9 mouse cellular contexts compared by ENCODE assay signal in genomic region chr3:115711924-115712807, GRCm38 (mm10). TPM values are rescaled to one million over a fixed set of nuclear protein-coding genes. Genes with fewer than 3 reads are reported as not detected.
DNase-seq lines count a peak whose midpoint lies in the region; ATAC-seq and TF ChIP-seq lines count a peak whose summit lies in the region.
"Had no signal": no experiment of that assay in that cellular context is flagged by ENCODE, and none has a peak within 500 bp of the region (broad histone marks: within the 10 kb centered on the region; RNA-seq: fewer than 3 reads in every experiment).

No protein-coding gene starts in this region.

- ATAC-seq in kidney, embryonic 16.5 days (ENCODE audit: low FRiP score, low TSS enrichment), result no peak
- ATAC-seq in embryonic facial prominence, embryonic 12.5 days (ENCODE audit: insufficient number of reproducible peaks, insufficient read depth, low FRiP score, low TSS enrichment), result no peak
- no peak for ATAC-seq in hindbrain, embryonic 15.5 days (ENCODE audit: low FRiP score, low read depth)
- ATAC-seq in midbrain, postnatal 0 days (ENCODE audit: low FRiP score), result no peak

- H3K4me2 ChIP-seq in kidney, embryonic 16.5 days (replicated peaks; ENCODE audit: low read depth, low read length), result peak overlapping the region; percentile 38
- peak overlapping the region; percentile 81; the same call in 1 of the 2 replicates for H3K4me2 ChIP-seq in embryonic facial prominence, embryonic 12.5 days (replicated peaks)
- H3K4me2 ChIP-seq in hindbrain, embryonic 15.5 days, result peak overlapping the region; percentile 92
- peak overlapping the region; percentile 94 for H3K4me2 ChIP-seq in midbrain, postnatal 0 days (ENCODE audit: low read depth, low read length, poor library complexity, severe bottlenecking)

- no peak overlapping the region for H3K9ac ChIP-seq in kidney, embryonic 16.5 days (replicated peaks; ENCODE audit: low read length)
- no peak overlapping the region for H3K9ac ChIP-seq in embryonic facial prominence, embryonic 12.5 days
- H3K9ac ChIP-seq in hindbrain, embryonic 15.5 days, result no peak overlapping the region
- H3K9ac ChIP-seq in midbrain, postnatal 0 days (replicated peaks; ENCODE audit: low read length, poor library complexity, severe bottlenecking), result no peak overlapping the region

- TF ChIP-seq CTCF in midbrain, postnatal 0 days (IDR thresholded peaks at IDR 0.05), result no peak

- H3K27ac ChIP-seq in kidney, embryonic 16.5 days (ENCODE audit: low read length), result no peak overlapping the region
- H3K27ac ChIP-seq in embryonic facial prominence, embryonic 12.5 days, result no peak overlapping the region
- H3K27ac ChIP-seq in hindbrain, embryonic 15.5 days (replicated peaks), result no peak overlapping the region
- H3K27ac ChIP-seq in midbrain, postnatal 0 days (ENCODE audit: low read depth, low read length), result no peak overlapping the region

- 87% methylated on average over 27 of the region's 27 CpGs for WGBS in kidney, embryonic 16.5 days
- WGBS in embryonic facial prominence, embryonic 12.5 days, result 88% methylated on average over 27 of the region's 27 CpGs
- 94% methylated on average over 27 of the region's 27 CpGs for WGBS in hindbrain, embryonic 15.5 days
- WGBS in midbrain, postnatal 0 days, result 92% methylated on average over 27 of the region's 27 CpGs

- H3K9me3 ChIP-seq in kidney, embryonic 16.5 days (ENCODE audit: low read length), result no peaks in the 10 kb centered on the region
- H3K9me3 ChIP-seq in embryonic facial prominence, embryonic 12.5 days, result no peaks in the 10 kb centered on the region
- H3K9me3 ChIP-seq in hindbrain, embryonic 15.5 days, result no peaks in the 10 kb centered on the region
- no peaks in the 10 kb centered on the region for H3K9me3 ChIP-seq in midbrain, postnatal 0 days (ENCODE audit: low read length)

- no peaks in the 10 kb centered on the region for H3K36me3 ChIP-seq in kidney, embryonic 16.5 days (ENCODE audit: insufficient read depth, low read length)
- H3K36me3 ChIP-seq in embryonic facial prominence, embryonic 12.5 days, result no peaks in the 10 kb centered on the region
- no peaks in the 10 kb centered on the region for H3K36me3 ChIP-seq in hindbrain, embryonic 15.5 days
- no peaks in the 10 kb centered on the region for H3K36me3 ChIP-seq in midbrain, postnatal 0 days (ENCODE audit: insufficient read depth, low read length)

- peak overlapping the region; percentile 63 for H3K4me3 ChIP-seq in kidney, embryonic 16.5 days (ENCODE audit: low read length)
- H3K4me3 ChIP-seq in embryonic facial prominence, embryonic 12.5 days, result 0 out of 2 replicates have a peak overlapping the region, but pooled peaks have one; percentile 55
- H3K4me3 ChIP-seq in hindbrain, embryonic 15.5 days, result peak overlapping the region; percentile 16
- peak overlapping the region; percentile 53 for H3K4me3 ChIP-seq in midbrain, postnatal 0 days (ENCODE audit: low read depth, low read length)

- no peaks in the 10 kb centered on the region; the same call in 1 of the 2 replicates for H3K27me3 ChIP-seq in kidney, embryonic 16.5 days (ENCODE audit: insufficient read depth, low read length)
- no peaks in the 10 kb centered on the region for H3K27me3 ChIP-seq in embryonic facial prominence, embryonic 12.5 days
- peaks cover 7% of the 10 kb centered on the region for H3K27me3 ChIP-seq in hindbrain, embryonic 15.5 days
- no peaks in the 10 kb centered on the region; the same call in 1 of the 2 replicates for H3K27me3 ChIP-seq in midbrain, postnatal 0 days (ENCODE audit: insufficient read depth, low read length)
- H3K27me3 ChIP-seq: Patski had no signal

- no peak for DNase-seq in kidney, adult 11 months
- no peak for DNase-seq in midbrain, postnatal 0 days (ENCODE audit: low spot score)
- no peak for DNase-seq in adrenal gland, postnatal 4 days (ENCODE audit: low spot score in 2 of 2)
- DNase-seq in urinary bladder, postnatal 14 days (ENCODE audit: low spot score), result no peak
- DNase-seq in adrenal gland, postnatal 25 days, result no peak

- H3K4me1 ChIP-seq in kidney, embryonic 16.5 days (ENCODE audit: insufficient read depth, low read length), result peaks cover 8% of the 10 kb centered on the region; the same call in 1 of the 2 replicates
- H3K4me1 ChIP-seq in embryonic facial prominence, embryonic 12.5 days, result peaks cover 10% of the 10 kb centered on the region; the same call in 1 of the 2 replicates
- peaks cover 24% of the 10 kb centered on the region for H3K4me1 ChIP-seq in hindbrain, embryonic 15.5 days (replicated peaks)
- no peaks in the 10 kb centered on the region for H3K4me1 ChIP-seq in midbrain, postnatal 0 days (ENCODE audit: insufficient read depth, low read length)

RNA-seq across cellular contexts. Expression of gene S1pr1, which starts 2.7 kb away (rescaled TPM):
- 21.0 and 26.1 TPM in 2 replicates for polyA plus RNA-seq in kidney, embryonic 16.5 days (2015; fragmentation: Nextera tagmentation; extraction: Ambion mirVana)
- polyA plus RNA-seq in embryonic facial prominence, embryonic 12.5 days (2016; fragmentation: Nextera tagmentation; extraction: Ambion mirVana), result 17.8 and 19.8 TPM in 2 replicates
- polyA plus RNA-seq in hindbrain, embryonic 15.5 days (2015; fragmentation: Nextera tagmentation; extraction: Ambion mirVana), result 30.6 and 31.4 TPM in 2 replicates
- total RNA-seq in midbrain, postnatal 0 days (2014; rRNA removed), result 42.1 and 56.7 TPM in 2 replicates
- polyA plus RNA-seq in midbrain, postnatal 0 days (2015; fragmentation: Nextera tagmentation; extraction: Ambion mirVana), result 32.9 and 34.2 TPM in 2 replicates
- 10 to 100 TPM; 25.4 to 25.8 TPM for total RNA-seq in adrenal gland, postnatal 4 days (2021)
- total RNA-seq in adrenal gland, postnatal 25 days (2021), result 15.0 and 16.0 TPM in 2 replicates

Comparison
In these comparisons a context has a peak if more than half of its experiments do, and no peak if none do; other contexts are left out.
1. H3K4me2 ChIP-seq: peak in every context shown above with its lines; median percentile 94 in midbrain, postnatal 0 days; 92 in hindbrain, embryonic 15.5 days; 81 in embryonic facial prominence, embryonic 12.5 days; 38 in kidney, embryonic 16.5 days.